ENCODE assay signal across 7 mouse cellular contexts in the genomic region with DNA sequence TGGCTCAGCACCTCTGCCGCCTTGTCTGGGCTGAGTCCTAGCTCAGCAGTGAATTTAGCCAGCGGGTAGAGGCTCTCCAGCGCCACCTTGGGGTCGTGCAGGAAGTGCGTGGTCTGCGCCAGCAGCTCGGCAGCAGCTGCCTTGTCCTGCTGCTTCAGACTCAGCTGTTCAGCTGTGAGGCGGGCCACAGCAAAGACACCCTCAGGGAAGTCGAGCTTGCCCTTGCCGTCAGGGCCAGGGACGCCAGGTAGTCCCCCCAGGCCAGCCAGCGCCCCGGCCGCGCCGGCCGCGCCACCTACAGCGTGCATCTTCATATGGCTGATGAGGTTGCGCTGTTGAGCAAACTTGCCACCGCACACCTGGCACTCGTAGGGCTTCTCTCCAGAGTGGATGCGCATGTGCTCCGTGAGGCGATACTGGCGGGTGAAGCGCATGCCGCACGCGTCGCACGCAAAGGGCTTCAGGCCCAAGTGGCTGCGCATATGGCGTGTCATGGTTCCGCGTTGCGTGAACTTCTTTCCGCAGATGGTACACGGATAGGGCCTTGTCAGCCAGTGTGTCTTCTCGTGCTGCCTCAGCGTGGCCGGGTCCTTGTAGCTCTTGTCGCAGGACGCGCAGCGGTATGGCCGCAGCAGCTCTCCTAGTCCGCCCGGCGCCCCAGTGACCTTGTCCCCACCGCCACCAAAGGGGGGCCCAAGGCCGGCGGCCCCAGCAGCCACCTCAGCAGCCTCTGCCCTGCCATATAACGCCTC. TPM values are rescaled to one million over a fixed set of nuclear protein-coding genes. Genes with fewer than 3 reads are reported as not detected.
A peak's percentile ranks its signal among the peaks of the same experiment; 100 is the strongest.
DNase-seq lines count a peak whose midpoint lies in the region; ATAC-seq lines count a peak whose summit lies in the region.

No protein-coding gene starts in this region.

- peak; percentile 62 for ATAC-seq in common myeloid progenitor, adult 5-6 weeks (replicated peaks; ENCODE audit: low read depth, poor library complexity, severe bottlenecking)
- ATAC-seq in megakaryocyte-erythroid progenitor cell, adult 5-6 weeks (replicated peaks; ENCODE audit: low FRiP score, low TSS enrichment, poor library complexity, severe bottlenecking): peak; percentile 38

- intact Hi-C loops in left cerebral cortex, postnatal 36 days (cut with DNase I): loop anchor here (2.0 kb wide), 2 partner anchors 185 to 219 kb away; no protein-coding TSS in a partner anchor

- peak; percentile 81 for DNase-seq in WW6 (ENCODE audit: low read depth, low spot score)
- DNase-seq in gastrocnemius, postnatal 25 days: peak; percentile 79
- peak; percentile 84 for DNase-seq in induced T-regulatory cell, adult 2 months (ENCODE audit: low read depth)
- DNase-seq in left cerebral cortex, postnatal 36 days (ENCODE audit: low spot score in 2 of 2): peak; percentile 81 to 85
- peak; percentile 68 to 81 for DNase-seq in spleen, adult 18-20 months

RNA-seq across cellular contexts. Expression of a gene that starts 3.7 kb away (rescaled TPM):
- total RNA-seq in common myeloid progenitor, adult 5-6 weeks (2017): 1.1 TPM in 1 of 2 replicates, not detected in the other
- total RNA-seq in gastrocnemius, postnatal 25 days (2021): 1 to 10 TPM; 5.7 to 5.9 TPM
- total RNA-seq in left cerebral cortex, postnatal 36 days (2021): 1 to 10 TPM; 2.7 to 3.3 TPM
- 0.17 TPM in 1 of 2 replicates, not detected in the other for total RNA-seq in megakaryocyte-erythroid progenitor cell, adult 5-6 weeks (2014; fragmentation: Nextera tagmentation)
- total RNA-seq in megakaryocyte-erythroid progenitor cell, adult 5-6 weeks (2017): 0.52 TPM in 1 of 2 replicates, not detected in the other

RNA-seq across cellular contexts. Expression of a gene that starts 13.0 kb away (rescaled TPM):
- 18.5 and 20.9 TPM in 2 replicates for total RNA-seq in common myeloid progenitor, adult 5-6 weeks (2017)
- 1 to 10 TPM; 2.8 to 3.3 TPM for total RNA-seq in gastrocnemius, postnatal 25 days (2021)
- total RNA-seq in left cerebral cortex, postnatal 36 days (2021): 10 to 100 TPM; 11.0 to 13.3 TPM
- total RNA-seq in megakaryocyte-erythroid progenitor cell, adult 5-6 weeks (2014; fragmentation: Nextera tagmentation): 18.8 and 21.3 TPM in 2 replicates
- 17.6 and 29.0 TPM in 2 replicates for total RNA-seq in megakaryocyte-erythroid progenitor cell, adult 5-6 weeks (2017)

RNA-seq across cellular contexts. Expression of a gene that starts 25.4 kb away (rescaled TPM):
- total RNA-seq in common myeloid progenitor, adult 5-6 weeks (2017): 7.1 and 10.5 TPM in 2 replicates
- 1 to 10 TPM; 5.6 to 5.8 TPM for total RNA-seq in gastrocnemius, postnatal 25 days (2021)
- 10 to 100 TPM; 25.3 to 25.6 TPM for total RNA-seq in left cerebral cortex, postnatal 36 days (2021)
- 22.3 and 25.0 TPM in 2 replicates for total RNA-seq in megakaryocyte-erythroid progenitor cell, adult 5-6 weeks (2014; fragmentation: Nextera tagmentation)
- total RNA-seq in megakaryocyte-erythroid progenitor cell, adult 5-6 weeks (2017): 13.3 and 14.2 TPM in 2 replicates

RNA-seq across cellular contexts. Expression of a gene that starts 28.0 kb away (rescaled TPM):
- 0.24 and 1.6 TPM in 2 replicates for total RNA-seq in common myeloid progenitor, adult 5-6 weeks (2017)
- 1 to 10 TPM in 1 of 2 experiments, under 1 TPM in 1; 1.00 to 1.7 TPM for total RNA-seq in gastrocnemius, postnatal 25 days (2021)
- 10 to 100 TPM; 83.5 to 88.3 TPM for total RNA-seq in left cerebral cortex, postnatal 36 days (2021)
- total RNA-seq in megakaryocyte-erythroid progenitor cell, adult 5-6 weeks (2014; fragmentation: Nextera tagmentation): not detected in 2 replicates
- 0.80 TPM in 1 of 2 replicates, not detected in the other for total RNA-seq in megakaryocyte-erythroid progenitor cell, adult 5-6 weeks (2017)

Comparison
In these comparisons a context has a peak if more than half of its experiments do, and no peak if none do; other contexts are left out.
1. Peak in every context shown above with its lines: DNase-seq and ATAC-seq.